Mouse (Mus musculus): ENCODE data around the gene Fbxw9. TPM values are rescaled to one million over a fixed set of nuclear protein-coding genes. Genes with fewer than 3 reads are reported as not detected.

The Fbxw9 gene
- polyA plus RNA-seq, 1 experiment = 26.8 TPM

GRCm38 (mm10) chr8:85088771-85089170, 28.9 kb downstream of the Fbxw9 start:
- Histone ChIP-seq H3K4me3 (no peak overlapping the region), H3K4me2 (ENCODE audit: low read depth) (no peak overlapping the region), H3K79me2 (ENCODE audit: control insufficient read depth, insufficient read depth) (no peaks in the 10 kb centered on the region), H3ac (ENCODE audit: control insufficient read depth, insufficient read length) (no peak overlapping the region), H3K27me3 (ENCODE audit: control insufficient read depth, insufficient read depth, insufficient read length) (no peaks in the 10 kb centered on the region), H3K36me3 (ENCODE audit: control insufficient read depth, insufficient read depth) (peaks cover 10% of the 10 kb centered on the region)
- no peak for TF ChIP-seq E2F4 (IDR thresholded peaks at IDR 0.05; ENCODE audit: insufficient read depth)
- TF ChIP-seq REST (IDR thresholded peaks at IDR 0.05; ENCODE audit: insufficient read depth, insufficient read length) = no peak
- no peak for TF ChIP-seq CEBPB (IDR thresholded peaks at IDR 0.05; ENCODE audit: insufficient read depth, poor library complexity, severe bottlenecking)
- no peak for TF ChIP-seq USF1 (IDR thresholded peaks at IDR 0.05; ENCODE audit: low read depth)
- no peak for TF ChIP-seq POLR2A (IDR thresholded peaks at IDR 0.05; ENCODE audit: insufficient read length, low read depth)
- TF ChIP-seq POLR2AphosphoS2 (IDR thresholded peaks at IDR 0.05; ENCODE audit: insufficient read length, low read depth) = no peak
- no peak for TF ChIP-seq MYOG (IDR thresholded peaks at IDR 0.05; ENCODE audit: control insufficient read depth in 1 of 3, insufficient read depth in 1 of 3, insufficient read length in 2 of 3, low read depth in 2 of 3)
- no peak for TF ChIP-seq SRF (IDR thresholded peaks at IDR 0.05; ENCODE audit: control insufficient read depth, insufficient read length, low read depth)
- no peak for TF ChIP-seq MYOD1 (IDR thresholded peaks at IDR 0.05; ENCODE audit: control insufficient read depth in 1 of 3, insufficient read length in 2 of 3, low read depth in 2 of 3)

- Histone ChIP-seq H3K4me2 (ENCODE audit: low read depth) (no peak overlapping the region), H3ac (ENCODE audit: control insufficient read depth, insufficient read length) (no peak overlapping the region), H3K36me3 (ENCODE audit: control insufficient read depth, insufficient read depth) (peaks cover 10% of the 10 kb centered on the region), H3K79me2 (ENCODE audit: control insufficient read depth, insufficient read depth) (no peaks in the 10 kb centered on the region), H3K4me3 (no peak overlapping the region), H3K27me3 (ENCODE audit: control insufficient read depth, insufficient read depth, insufficient read length) (no peaks in the 10 kb centered on the region)
- TF ChIP-seq MYOG (IDR thresholded peaks at IDR 0.05; ENCODE audit: control insufficient read depth in 1 of 3, insufficient read depth in 1 of 3, insufficient read length in 2 of 3, low read depth in 2 of 3) (no peak), USF1 (IDR thresholded peaks at IDR 0.05; ENCODE audit: low read depth) (no peak)
Measured at GRCm38 (mm10) chr8:85090856-85091255, 31.0 kb downstream of the Fbxw9 start.

- H3K36me3 ChIP-seq (ENCODE audit: control insufficient read depth, insufficient read depth) = peaks cover 8% of the 10 kb centered on the region
- H3K4me2 ChIP-seq (ENCODE audit: low read depth) = no peak overlapping the region
- H3ac ChIP-seq (ENCODE audit: control insufficient read depth, insufficient read length) = no peak overlapping the region
- no peak for TF ChIP-seq USF1 (IDR thresholded peaks at IDR 0.05; ENCODE audit: low read depth)
- no peak overlapping the region for H3K4me3 ChIP-seq
- H3K79me2 ChIP-seq (ENCODE audit: control insufficient read depth, insufficient read depth) = no peaks in the 10 kb centered on the region
- H3K27me3 ChIP-seq (ENCODE audit: control insufficient read depth, insufficient read depth, insufficient read length) = no peaks in the 10 kb centered on the region
Measured at GRCm38 (mm10) chr8:85091526-85092090, 31.8 kb downstream of the Fbxw9 start.

GRCm38 (mm10) chr8:85095051-85095450, 35.2 kb downstream of the Fbxw9 start:
- no peak overlapping the region for H3K4me2 ChIP-seq (ENCODE audit: low read depth)
- H3K79me2 ChIP-seq (ENCODE audit: control insufficient read depth, insufficient read depth) = no peaks in the 10 kb centered on the region
- H3K27me3 ChIP-seq (ENCODE audit: control insufficient read depth, insufficient read depth, insufficient read length) = no peaks in the 10 kb centered on the region
- TF ChIP-seq POLR2A (IDR thresholded peaks at IDR 0.05; ENCODE audit: insufficient read length, low read depth) (no peak), TCF12 (IDR thresholded peaks at IDR 0.05; ENCODE audit: insufficient read depth, poor library complexity, severe bottlenecking) (no peak), MYOD1 (IDR thresholded peaks at IDR 0.05; ENCODE audit: control insufficient read depth in 1 of 3, insufficient read length in 2 of 3, low read depth in 2 of 3) (no peak), USF1 (IDR thresholded peaks at IDR 0.05; ENCODE audit: low read depth) (no peak), CEBPB (IDR thresholded peaks at IDR 0.05; ENCODE audit: insufficient read depth, poor library complexity, severe bottlenecking) (no peak), TCF3 (IDR thresholded peaks at IDR 0.05; ENCODE audit: insufficient read length, low read depth) (no peak), REST (IDR thresholded peaks at IDR 0.05; ENCODE audit: insufficient read depth, insufficient read length) (no peak), MYOG (IDR thresholded peaks at IDR 0.05; ENCODE audit: control insufficient read depth in 1 of 3, insufficient read depth in 1 of 3, insufficient read length in 2 of 3, low read depth in 2 of 3) (no peak), SRF (IDR thresholded peaks at IDR 0.05; ENCODE audit: control insufficient read depth, insufficient read length, low read depth) (no peak), MAX (IDR thresholded peaks at IDR 0.05; ENCODE audit: low read depth) (no peak), E2F4 (IDR thresholded peaks at IDR 0.05; ENCODE audit: insufficient read depth) (no peak), POLR2AphosphoS2 (IDR thresholded peaks at IDR 0.05; ENCODE audit: insufficient read length, low read depth) (no peak)
- no peak overlapping the region for H3K4me3 ChIP-seq
- H3ac ChIP-seq (ENCODE audit: control insufficient read depth, insufficient read length) = no peak overlapping the region
- H3K36me3 ChIP-seq (ENCODE audit: control insufficient read depth, insufficient read depth) = no peaks in the 10 kb centered on the region

DNA sequence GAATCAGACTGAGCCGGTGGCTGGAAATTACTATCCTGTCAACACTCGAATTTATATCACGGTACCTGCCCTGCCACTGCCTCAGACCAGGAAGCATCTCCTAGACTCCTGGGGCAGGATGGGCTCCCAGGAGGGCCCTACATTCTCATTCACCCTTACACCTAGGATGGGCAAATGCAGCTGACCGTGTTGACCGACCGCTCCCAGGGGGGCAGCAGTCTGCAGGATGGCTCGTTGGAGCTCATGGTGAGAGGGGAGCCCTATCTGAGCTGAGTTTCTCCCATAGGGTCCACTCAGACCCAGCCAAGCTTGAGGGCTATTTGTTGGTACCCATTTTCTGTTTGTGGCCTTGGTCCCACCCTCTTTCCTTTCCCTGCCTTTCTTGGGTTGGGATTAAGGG, 35.7 kb downstream of the Fbxw9 start:
- Histone ChIP-seq H3K4me2 (ENCODE audit: low read depth) (no peak overlapping the region), H3K27me3 (ENCODE audit: control insufficient read depth, insufficient read depth, insufficient read length) (no peaks in the 10 kb centered on the region), H3K36me3 (ENCODE audit: control insufficient read depth, insufficient read depth) (no peaks in the 10 kb centered on the region), H3K79me2 (ENCODE audit: control insufficient read depth, insufficient read depth) (no peaks in the 10 kb centered on the region), H3K4me3 (no peak overlapping the region), H3ac (ENCODE audit: control insufficient read depth, insufficient read length) (no peak overlapping the region)
- no peak for TF ChIP-seq MYOD1 (IDR thresholded peaks at IDR 0.05; ENCODE audit: control insufficient read depth in 1 of 3, insufficient read length in 2 of 3, low read depth in 2 of 3)
- TF ChIP-seq CEBPB (IDR thresholded peaks at IDR 0.05; ENCODE audit: insufficient read depth, poor library complexity, severe bottlenecking) = no peak
- no peak for TF ChIP-seq TCF12 (IDR thresholded peaks at IDR 0.05; ENCODE audit: insufficient read depth, poor library complexity, severe bottlenecking)
- TF ChIP-seq POLR2AphosphoS2 (IDR thresholded peaks at IDR 0.05; ENCODE audit: insufficient read length, low read depth) = no peak
- no peak for TF ChIP-seq MYOG (IDR thresholded peaks at IDR 0.05; ENCODE audit: control insufficient read depth in 1 of 3, insufficient read depth in 1 of 3, insufficient read length in 2 of 3, low read depth in 2 of 3)
- TF ChIP-seq USF1 (IDR thresholded peaks at IDR 0.05; ENCODE audit: low read depth) = no peak
- no peak for TF ChIP-seq E2F4 (IDR thresholded peaks at IDR 0.05; ENCODE audit: insufficient read depth)
- no peak for TF ChIP-seq MAX (IDR thresholded peaks at IDR 0.05; ENCODE audit: low read depth)
- no peak for TF ChIP-seq REST (IDR thresholded peaks at IDR 0.05; ENCODE audit: insufficient read depth, insufficient read length)
- no peak for TF ChIP-seq SRF (IDR thresholded peaks at IDR 0.05; ENCODE audit: control insufficient read depth, insufficient read length, low read depth)
- TF ChIP-seq POLR2A (IDR thresholded peaks at IDR 0.05; ENCODE audit: insufficient read length, low read depth) = no peak
- no peak for TF ChIP-seq TCF3 (IDR thresholded peaks at IDR 0.05; ENCODE audit: insufficient read length, low read depth)

Measured in myocyte (in vitro differentiated cells).